Mouse (Mus musculus): ENCODE measurements around the gene Ppp1r13b. TPM values are rescaled to one million over a fixed set of nuclear protein-coding genes. Genes with fewer than 3 reads are reported as not detected.

Ppp1r13b gene
- polyA plus RNA-seq, 1 experiment, result 37.6 TPM

DNA sequence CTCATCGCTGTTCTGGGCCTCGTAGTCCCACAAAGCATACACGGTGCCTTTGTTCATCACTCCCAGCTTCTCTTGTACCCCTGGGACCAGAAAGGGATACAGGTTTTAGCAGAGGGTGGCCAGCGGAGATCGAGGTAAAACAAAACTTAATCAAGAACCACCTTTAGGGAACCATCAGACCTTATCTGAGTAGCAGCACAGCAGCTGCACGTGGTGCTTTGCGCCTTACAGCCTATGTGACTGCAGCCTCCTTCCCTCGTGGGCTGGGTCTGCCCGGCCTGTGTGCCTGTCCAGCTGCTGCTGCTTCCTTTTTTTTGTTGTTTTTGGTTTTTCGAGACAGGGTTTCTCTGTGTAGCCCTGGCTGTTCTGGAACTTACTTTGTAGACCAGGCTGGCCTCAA, 77.5 kb downstream of the Ppp1r13b start:
- DNase-seq (ENCODE audit: extremely low spot score in 1 of 2, low spot score in 1 of 2), result no peak

GRCm38 (mm10) chr12:111829954-111830353, 78.0 kb downstream of the Ppp1r13b start:
- DNase-seq (ENCODE audit: extremely low spot score in 1 of 2, low spot score in 1 of 2), result no peak

- DNase-seq (ENCODE audit: extremely low spot score in 1 of 2, low spot score in 1 of 2), result no peak
Observed at GRCm38 (mm10) chr12:111829447-111829846, 78.5 kb downstream of the Ppp1r13b start.

- DNase-seq (ENCODE audit: extremely low spot score in 1 of 2, low spot score in 1 of 2), result no peak
Observed at GRCm38 (mm10) chr12:111827556-111827955, 80.4 kb downstream of the Ppp1r13b start.

DNA sequence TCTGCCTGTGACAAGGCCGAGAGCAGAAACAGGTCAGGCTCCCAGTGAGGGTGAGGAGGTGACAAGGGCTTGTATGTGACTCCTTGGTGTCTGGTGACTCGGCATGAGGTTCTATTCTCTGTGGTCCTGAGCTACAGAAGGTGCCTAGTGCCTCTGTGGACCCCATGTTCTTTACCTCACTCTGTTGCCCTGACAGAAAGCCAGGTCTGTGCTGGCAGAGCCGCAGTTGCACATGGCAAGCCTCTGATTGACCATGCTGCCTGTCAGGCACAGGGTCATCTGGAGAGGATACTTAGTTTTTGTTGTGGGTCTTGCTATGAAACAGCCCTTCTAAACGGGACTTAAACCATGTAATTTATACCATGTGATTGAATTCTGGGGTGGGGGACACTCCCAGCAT, 86.0 kb downstream of the Ppp1r13b start:
- no peak for DNase-seq (ENCODE audit: extremely low spot score in 1 of 2, low spot score in 1 of 2)

DNA sequence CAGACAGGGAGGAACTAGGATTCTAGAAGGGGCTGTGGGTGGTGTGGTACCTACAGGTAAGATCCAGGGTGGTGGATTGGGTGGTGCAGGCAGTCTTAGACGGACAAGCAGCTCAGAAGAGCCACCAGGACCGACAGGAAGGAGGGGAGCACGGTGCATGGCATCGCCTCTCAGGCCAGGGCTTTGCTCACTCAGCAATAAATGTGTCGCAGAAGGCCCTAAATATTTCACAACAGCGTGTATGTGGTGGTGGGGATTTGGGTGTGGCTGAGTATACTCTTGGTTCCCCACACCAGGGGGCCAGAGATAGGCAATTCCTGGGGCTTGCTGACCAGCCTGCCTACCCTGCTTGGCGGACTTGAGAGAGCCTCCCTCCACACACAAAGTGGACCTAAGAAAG, 87.2 kb downstream of the Ppp1r13b start:
- DNase-seq (ENCODE audit: extremely low spot score in 1 of 2, low spot score in 1 of 2), result no peak

DNA sequence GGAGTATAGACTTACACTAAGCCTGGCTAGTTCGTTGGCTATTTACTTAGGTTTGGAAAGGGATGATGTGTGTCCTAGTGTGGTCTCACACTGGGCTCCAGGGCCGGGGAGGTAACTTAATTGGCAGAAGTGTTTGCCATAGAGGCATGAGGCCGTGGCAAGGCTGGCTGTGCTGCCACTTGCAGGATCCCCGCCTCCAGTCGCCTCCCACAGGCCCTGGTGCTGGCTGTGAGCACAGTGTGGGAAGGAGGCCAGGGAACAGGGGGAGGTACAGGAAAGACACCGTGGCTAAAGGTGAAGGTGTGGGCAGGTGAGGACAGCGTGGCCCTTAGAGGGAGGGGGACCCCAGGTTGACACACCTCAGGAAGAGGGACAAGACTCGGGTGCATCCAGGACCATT, 88.0 kb downstream of the Ppp1r13b start:
- no peak for DNase-seq (ENCODE audit: extremely low spot score in 1 of 2, low spot score in 1 of 2)

DNA sequence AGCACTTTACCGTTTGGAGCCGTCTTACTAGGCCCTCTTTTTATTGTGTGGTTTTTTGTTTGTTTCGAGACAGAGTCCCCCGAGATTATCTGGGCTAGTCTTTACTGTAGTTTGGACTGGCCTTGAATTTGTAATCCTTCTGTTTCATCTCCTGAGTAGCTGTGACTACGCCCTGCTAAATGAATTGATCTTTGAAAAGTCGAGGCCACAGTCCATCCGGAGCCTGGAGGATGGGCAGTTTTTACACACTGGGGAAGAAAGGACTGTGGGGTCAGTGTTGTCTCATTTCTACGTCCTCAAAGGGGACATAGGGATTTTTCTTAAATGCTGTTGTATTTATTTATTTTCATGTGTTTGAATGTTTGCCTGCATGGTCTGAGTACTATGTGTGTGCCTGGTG, 89.9 kb downstream of the Ppp1r13b start:
- DNase-seq (ENCODE audit: extremely low spot score in 1 of 2, low spot score in 1 of 2), result no peak

DNA sequence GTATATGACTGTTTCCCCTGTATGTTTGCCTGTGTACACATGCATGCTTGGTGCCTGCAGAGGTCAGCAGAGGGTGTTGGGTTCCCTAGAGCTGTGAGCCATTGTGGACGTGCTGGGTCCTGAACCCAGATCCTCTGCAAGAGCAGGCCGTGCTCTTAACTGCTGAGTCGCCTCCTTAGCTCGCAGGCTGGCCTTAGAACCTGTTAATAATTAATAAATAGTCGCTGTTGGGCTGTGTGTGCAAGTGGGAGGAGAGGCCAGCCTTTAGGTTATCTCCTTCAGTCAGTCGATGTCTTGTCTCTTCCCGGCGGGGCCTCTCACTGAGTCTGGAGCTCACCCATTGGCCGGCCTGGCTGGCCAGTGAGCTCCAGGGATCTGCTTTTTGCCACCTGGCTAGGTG, 90.9 kb downstream of the Ppp1r13b start:
- DNase-seq (ENCODE audit: extremely low spot score in 1 of 2, low spot score in 1 of 2), result no peak

DNA sequence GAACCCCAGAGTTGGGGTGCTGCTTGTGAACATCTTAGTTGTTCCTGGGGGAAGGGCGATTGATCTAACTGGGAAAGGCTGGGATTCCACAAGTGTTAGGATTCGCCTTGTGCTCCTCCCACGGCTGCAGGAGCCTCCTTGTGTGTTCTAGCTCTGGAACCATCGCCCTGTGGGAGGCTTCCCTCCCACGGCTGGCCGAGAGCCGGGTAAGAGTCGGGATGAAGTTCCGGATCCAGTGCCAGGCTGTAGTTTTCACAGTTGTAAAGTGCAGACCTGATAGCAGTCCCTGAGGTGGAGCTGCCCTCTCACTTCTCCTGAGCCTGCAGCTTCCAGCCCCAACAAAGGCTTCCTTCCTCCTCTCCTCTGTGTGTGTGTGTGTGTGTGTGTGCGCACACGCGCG, 91.4 kb downstream of the Ppp1r13b start:
- DNase-seq (ENCODE audit: extremely low spot score in 1 of 2, low spot score in 1 of 2), result peak; percentile 63 to 84

DNA sequence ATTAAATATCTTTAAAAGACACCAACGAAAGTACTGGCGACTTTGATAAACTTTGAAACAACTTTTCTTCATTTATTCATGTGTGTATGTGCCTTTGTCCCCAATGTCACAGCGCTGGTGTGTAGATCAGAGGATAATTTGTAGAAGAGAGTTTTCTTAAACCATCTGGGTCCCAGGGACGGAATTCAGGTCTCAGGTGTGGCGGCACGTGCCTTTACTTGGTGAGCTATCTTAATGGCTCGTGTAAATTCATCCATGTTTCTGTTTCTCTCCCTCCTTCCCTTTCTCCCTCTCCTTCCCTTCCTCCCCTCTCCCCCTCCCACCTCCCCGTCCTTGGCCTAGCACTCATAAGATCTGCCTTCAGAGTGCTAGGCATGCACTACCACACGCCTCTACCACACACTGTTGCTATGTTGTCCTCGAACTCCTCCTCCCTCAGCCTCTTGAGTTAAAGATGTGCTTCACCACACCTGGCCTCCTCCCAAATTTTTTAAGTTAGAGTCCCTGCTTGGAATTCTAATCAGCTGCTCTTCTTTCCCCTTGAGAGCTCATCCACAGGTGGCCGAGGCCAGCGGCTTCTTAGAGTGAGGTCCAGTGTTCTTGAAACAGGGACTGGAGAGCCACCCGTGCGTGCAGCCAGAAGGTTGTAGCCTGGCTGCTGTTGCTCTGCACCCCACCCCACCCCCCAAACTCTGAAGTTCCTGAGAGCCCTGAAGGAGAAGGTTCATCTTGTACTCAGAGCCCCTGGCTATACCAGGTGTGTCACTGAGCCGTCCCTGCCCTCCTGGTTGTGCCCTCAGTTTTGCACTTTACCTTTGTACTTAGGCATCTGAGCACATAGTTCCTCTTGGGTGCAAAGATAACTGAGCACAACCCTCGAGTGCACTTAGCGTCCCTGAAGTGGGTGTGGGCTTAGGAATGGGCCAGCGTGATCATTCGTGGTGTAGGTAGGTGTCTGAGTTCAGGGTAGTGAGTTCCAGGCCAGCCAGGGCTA, 92.8 kb downstream of the Ppp1r13b start:
- DNase-seq (ENCODE audit: extremely low spot score in 1 of 2, low spot score in 1 of 2), result no peak

DNA sequence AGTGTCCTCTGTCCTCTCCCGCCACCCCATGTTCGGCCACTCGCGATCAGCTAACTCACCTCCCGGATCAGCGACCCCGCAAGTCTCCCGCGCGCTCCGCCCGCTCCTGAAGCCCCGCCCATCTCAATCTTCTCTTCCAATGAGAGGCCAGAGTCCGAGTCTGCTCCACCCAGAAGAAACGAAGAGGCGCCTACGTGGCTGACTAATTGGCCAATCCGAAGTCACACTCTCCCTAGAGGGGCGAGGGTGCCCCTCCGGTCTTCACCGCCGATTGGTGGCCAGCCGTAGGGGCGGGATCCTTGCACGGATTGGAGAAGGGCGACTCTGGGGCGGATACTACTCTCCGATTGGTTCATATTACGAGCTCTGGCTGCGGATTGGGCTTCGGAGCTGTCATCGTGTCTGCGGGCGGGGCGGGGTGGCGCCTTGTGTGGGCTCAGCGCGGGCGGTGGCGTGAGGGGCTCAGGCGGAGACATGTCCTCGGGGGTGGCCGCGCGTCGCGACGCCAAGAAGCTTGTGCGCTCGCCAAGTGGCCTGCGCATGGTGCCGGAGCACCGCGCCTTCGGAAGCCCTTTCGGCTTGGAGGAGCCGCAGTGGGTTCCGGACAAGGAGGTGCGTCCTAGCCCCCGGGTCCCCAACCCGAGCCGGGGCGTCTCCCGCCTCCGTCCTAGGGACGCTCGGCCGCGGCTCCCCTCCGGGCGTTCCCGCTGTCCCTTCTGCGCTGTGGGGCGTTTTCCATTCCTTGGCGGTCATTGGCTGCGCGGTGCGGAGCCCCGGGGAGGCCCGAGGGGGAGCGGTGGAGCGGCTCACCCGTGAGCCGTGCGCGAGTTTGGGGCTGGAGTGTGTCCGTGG, 93.9 kb downstream of the Ppp1r13b start, which contains the start of the genes Xrcc3 and Zfyve21:
Gene Xrcc3 (minus strand): TSS at position 108 of the 852 bp plus-strand sequence.
Gene Zfyve21 (plus strand): TSS at position 405 of the 852 bp plus-strand sequence.
- DNase-seq (ENCODE audit: extremely low spot score in 1 of 2, low spot score in 1 of 2), result peak; percentile 99

GRCm38 (mm10) chr12:111813111-111813765, 94.7 kb downstream of the Ppp1r13b start:
- no peak for DNase-seq (ENCODE audit: extremely low spot score in 1 of 2, low spot score in 1 of 2)

- DNase-seq (ENCODE audit: extremely low spot score in 1 of 2, low spot score in 1 of 2), result no peak
Observed at GRCm38 (mm10) chr12:111812611-111813010, 95.3 kb downstream of the Ppp1r13b start.

DNA sequence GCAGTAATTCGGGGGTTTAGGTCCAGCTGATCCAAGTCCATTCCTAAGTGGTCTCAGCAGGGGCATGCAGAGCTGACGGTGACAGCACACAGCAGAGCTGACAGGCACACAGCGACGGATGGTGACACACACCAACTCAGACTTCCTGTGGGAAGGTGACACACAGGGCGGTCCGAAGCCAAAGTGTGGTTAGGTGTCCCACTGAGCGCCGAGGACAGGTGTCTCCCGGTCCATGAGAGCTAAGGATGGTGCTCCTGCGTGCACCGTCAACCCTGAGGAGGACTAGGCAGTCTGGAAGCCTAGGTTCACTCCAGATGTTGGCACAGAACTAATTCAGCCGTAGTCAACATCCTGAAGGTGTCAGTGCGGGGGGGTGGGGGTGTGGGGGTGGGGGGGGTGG, 95.8 kb downstream of the Ppp1r13b start:
- DNase-seq (ENCODE audit: extremely low spot score in 1 of 2, low spot score in 1 of 2), result no peak

DNA sequence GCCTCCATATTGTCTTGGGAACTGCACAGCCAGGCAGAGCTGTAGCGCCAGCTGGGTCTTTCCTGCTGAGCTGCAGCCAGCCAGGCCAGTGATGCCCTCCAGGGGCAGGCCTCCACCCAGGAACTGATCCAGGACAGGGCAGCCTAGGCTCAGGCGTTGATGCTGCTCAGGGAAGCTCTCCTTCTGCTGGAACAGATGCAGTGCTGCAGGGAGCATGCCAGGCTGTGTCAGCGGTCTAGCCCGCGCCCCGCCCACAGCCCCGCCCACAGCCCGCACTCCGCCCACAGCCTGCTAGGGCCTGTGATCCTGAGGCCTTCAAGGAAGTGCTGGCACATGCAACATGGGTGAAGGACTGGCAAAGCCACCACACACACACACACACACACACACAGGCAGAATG, 98.1 kb downstream of the Ppp1r13b start:
- DNase-seq (ENCODE audit: extremely low spot score in 1 of 2, low spot score in 1 of 2), result peak in 1 of 2 experiments; percentile 68

GRCm38 (mm10) chr12:111808775-111809174, 99.1 kb downstream of the Ppp1r13b start:
- no peak for DNase-seq (ENCODE audit: extremely low spot score in 1 of 2, low spot score in 1 of 2)

DNA sequence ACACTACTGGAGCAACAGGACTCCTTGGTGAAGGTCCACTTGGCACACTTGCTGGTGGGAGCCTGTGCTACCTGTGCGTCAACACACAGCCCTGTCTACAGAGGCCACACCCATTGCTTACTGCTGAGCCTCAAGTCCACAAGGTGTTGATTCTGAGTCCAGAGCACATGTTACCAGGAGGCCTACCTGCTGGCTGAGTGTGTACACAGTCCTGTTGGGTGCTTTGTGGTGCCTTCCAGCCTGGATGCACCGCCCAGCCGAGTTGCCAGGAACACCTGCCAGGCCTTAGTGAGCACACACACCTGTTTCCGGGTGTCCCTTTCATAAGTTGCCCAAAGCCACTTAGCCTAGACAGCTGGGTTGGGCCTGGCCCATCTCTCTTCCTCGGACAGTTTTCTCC, 104.4 kb downstream of the Ppp1r13b start:
- no peak for DNase-seq (ENCODE audit: extremely low spot score in 1 of 2, low spot score in 1 of 2)

DNA sequence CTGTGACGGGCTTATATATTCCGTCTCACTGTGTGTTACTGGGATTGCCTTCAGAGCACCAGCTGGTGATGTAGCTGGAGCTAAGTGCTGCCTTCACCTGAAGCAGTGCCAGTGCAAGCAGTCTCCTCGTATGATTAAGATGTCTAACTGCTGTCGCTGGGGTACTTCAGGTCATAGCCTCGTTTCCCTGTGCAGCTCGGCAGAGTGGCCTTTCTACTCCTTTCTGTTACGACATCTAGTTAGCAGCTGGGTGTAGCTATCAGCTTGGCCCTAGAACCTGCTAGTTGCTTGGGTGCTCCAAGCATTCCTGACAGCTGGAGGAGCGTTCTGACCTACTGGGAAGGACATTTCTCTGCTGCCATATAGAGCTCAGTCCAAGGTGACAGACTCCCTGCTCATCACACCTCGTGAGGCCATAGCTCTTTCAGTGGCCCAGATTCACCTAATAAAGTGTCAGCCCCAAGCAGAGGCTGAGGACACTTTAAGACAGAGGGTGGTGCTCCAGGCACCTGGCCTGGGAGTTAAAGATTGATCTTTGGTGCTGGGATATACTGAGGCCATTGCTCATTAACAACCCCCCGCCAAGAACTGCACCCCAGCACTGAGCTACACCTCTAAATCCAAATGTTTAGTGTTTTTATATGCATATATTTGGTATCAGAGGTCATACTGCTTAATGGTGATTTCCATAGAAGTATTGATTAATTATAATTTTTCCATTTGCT, 107.3 kb downstream of the Ppp1r13b start:
- no peak for DNase-seq (ENCODE audit: extremely low spot score in 1 of 2, low spot score in 1 of 2)

- DNase-seq (ENCODE audit: extremely low spot score in 1 of 2, low spot score in 1 of 2), result no peak
Observed at GRCm38 (mm10) chr12:111798493-111798892, 109.4 kb downstream of the Ppp1r13b start.
